Mouse (Mus musculus): ENCODE data around the gene Serpinb11.

DNA sequence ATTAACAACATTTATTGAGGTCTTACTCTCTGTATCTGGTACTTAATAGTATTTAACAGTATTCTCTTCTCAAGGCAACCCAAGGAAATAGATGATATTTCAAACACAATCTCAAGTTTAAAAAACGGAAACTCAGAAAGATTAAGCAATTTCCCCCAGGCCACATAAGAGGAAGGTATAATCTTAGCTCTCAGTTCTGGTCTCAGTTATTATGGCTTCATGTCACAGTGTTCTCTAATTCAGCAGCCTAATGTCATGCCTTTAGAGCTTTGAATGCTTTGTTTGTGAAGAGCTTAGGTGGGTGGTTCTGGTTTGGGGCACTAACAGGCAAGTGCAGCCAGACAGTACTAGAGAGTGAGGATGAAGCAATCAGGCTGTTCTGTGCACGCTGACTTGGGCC is 28.8 kb downstream of the Serpinb11 start:
- no peak for TF ChIP-seq POLR2A (IDR thresholded peaks at IDR 0.05; ENCODE audit: borderline replicate concordance, insufficient read depth, low read length)
- no peak for TF ChIP-seq CTCF (IDR thresholded peaks at IDR 0.05; ENCODE audit: borderline replicate concordance, insufficient read depth, low read depth, low read length)
